Mouse (Mus musculus) testis, postnatal 10 days (tissue): ENCODE results near the gene Esrrg.

Experiments used
- DNase-seq: peaks from one replicate; pipeline ENCODE4 v3.0.0; 2021; ENCODE audit warnings: low spot score

The Esrrg gene

GRCm38 (mm10) chr1:187990161-187990560, 381.6 kb downstream of the Esrrg start:
- DNase-seq = no peak

DNA sequence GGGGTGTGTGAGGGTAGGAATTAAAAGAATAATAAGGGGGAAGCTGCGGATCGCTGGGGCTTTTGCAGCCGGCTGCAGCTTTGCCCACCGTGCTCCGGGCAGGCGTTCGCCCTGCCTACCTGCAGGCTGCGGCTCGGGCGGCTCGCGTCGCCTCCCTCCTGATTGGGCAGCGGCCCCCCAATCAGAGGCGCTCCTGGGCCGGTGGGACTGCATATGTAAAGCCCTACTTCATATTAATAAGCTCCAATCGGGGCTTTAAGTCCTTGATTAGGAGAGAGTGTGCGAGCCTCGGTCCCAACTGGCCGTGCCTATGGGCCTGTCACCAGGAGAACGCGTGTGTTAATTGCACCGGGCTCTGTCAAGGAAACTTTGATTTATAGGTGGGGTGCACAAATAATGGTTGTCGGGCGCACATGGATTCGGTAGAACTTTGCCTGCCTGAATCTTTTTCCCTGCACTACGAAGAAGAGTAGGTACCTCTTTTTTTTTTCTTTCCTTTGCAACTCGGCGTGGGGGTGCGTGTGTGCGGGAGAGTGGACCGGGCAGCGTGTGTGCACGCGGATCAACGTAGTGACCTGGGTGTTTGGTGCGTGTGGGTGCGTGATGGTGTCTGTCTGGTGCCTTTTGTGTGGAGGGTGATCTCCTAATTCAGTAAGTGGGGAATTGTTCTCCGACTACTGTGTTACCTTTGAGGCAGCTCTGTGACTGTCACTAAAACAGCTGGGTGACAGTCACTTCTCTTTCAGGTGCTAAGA, 389.2 kb downstream of the Esrrg start:
- peak; percentile 48 for DNase-seq

- no peak for DNase-seq
These were observed 390.5 kb downstream of the Esrrg start for GRCm38 (mm10) chr1:187999121-187999520.

DNA sequence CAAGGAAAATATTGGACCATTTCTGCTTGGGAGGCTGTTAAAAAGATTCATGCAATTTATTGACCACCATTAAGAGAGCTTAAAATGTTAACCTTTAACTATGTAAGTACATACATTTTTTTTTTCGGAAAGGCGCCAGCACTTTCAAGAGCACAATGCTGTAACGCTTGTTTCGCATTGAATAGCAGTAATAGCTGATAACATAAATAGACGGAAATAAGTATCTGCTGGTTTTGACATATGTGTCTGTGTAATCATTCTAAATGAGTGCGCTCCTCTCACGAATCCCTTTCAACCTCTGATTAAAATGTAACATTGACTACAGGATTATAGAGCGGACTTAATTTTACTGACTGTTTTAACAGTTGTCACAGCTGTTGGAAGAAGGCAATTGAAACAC, 391.6 kb downstream of the Esrrg start:
- DNase-seq = no peak

DNA sequence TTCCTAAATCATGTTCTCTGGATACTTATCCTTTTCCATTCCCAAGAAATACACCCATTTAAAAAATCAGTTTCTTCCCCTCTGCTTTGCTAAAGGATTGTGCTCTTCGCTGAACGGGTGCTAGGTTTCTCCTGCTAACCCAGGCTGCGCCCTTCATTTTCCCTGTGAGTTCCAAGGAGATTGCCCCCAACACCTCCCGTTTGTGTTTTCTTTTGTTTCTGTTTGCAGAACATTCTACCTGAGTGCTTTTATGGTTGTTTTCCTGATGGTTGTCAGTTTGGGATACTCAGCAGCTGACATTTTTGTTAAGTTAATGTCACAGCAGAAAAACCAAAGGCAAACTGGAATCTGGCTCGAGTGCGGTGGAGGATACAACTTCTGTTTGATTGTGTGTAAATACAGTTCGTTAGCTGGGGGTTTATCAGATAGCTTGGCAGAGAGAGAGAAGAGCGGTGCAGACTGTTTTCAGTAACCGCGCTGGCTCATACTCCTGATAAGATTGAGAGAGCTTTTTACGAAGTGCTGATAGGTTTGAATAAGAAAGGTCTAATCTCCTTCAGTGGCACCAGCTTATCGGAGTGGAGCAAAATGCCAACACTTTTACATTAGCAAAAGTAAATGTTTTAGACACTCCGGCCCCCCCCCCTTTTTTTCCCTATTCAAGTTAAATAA, 398.4 kb downstream of the Esrrg start:
- no peak for DNase-seq

- no peak for DNase-seq
These were observed 399.9 kb downstream of the Esrrg start for GRCm38 (mm10) chr1:188008476-188008875.

DNA sequence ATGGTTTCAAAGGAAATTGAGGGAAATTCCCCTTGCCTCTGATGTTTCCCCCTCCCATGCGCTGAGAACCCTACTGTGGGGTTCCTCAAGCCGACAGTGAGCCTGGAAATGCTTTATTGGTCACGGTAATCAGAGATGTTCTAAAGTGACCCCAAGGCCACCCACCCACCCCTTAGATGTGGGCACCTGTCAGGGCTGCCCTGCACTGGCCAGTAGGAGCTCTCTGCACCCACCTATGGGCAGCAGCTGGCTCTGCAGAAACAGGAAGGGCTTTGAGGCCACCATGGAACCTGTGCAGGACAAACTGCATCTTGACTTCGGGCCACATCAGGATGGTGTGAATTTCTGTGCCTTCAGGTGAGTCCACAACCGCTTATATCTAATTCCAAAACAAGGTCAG, 401.3 kb downstream of the Esrrg start:
- no peak for DNase-seq

DNA sequence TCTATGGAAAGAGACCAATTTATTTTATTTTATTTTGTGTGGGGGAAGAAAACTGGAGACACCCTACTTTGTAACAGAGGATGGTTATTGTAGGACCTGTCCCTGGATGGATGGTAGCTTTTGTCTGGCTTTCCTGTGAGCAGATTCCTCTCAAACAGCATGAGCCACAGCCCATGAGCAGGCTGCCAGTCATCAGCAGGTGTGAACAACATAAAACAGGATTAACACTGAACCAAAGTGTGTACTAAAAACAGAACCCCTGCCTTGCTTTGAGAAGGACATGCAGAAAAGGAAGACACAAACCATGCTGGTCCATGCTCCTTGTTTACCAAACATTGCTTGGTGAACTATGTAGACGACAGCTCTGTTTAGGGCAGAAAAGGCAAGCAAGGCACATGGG, 402.3 kb downstream of the Esrrg start:
- no peak for DNase-seq

- no peak for DNase-seq
These were observed 405.8 kb downstream of the Esrrg start for GRCm38 (mm10) chr1:188014411-188014810.

- no peak for DNase-seq
These were observed 409.6 kb downstream of the Esrrg start for GRCm38 (mm10) chr1:188017956-188018862.

DNA sequence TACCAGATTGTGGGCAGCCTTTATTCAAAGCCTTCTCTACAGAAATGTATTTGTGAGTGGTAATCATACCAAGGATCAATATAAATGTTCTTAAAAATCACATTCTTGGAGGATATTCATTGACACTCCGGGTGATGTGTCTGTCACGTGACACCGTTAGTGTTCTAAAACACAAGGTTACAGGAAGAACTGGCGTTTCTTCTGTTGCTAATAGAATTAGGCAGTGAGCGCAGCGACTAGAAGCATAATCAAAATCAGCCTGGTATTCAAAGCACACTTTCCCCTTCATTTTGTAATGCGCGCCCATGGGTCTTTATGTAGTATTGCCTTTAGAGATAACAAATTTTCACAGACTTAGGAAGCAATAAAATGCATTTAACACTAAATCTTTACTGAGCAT, 420.6 kb downstream of the Esrrg start:
- DNase-seq = no peak

GRCm38 (mm10) chr1:188030116-188030515, 421.5 kb downstream of the Esrrg start:
- no peak for DNase-seq

DNA sequence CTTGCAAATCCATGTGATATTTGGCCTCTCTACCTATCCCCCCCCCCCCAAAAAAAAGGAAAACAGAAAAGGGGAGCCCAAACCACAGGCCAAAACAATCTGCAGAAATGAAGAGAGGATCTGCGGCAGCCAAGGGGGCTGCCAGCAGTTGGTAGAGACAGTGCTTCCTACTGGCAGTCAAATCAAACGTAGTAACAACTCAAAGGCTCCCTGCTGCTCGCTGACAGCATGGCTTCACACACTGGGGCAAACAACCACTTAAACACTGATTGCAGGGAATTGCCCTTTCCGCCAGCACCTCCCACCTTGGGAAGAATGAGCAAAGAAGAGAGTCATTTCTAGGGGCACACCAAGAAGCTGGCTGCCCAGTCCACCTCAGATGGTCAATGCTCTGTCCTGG, 422.7 kb downstream of the Esrrg start:
- DNase-seq = no peak

DNA sequence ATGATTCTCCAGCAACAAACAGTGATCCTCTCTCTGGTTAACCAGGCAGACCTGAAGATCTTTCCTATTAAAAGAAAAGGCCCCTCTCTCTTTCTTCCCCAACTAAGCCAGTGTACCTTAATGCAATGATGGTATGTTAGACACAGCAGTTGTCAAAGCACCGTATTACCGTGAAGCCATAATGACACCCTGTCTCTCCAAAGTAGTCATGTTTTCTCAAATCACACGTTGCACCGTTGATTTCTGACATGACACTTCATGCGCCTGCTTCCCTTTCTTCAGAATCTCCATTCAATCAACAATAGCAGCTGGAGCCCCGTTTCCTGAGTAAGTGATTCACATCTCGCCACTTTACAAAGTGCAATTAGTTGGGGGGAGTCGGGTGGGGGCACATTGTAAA, 427.4 kb downstream of the Esrrg start:
- no peak for DNase-seq

DNA sequence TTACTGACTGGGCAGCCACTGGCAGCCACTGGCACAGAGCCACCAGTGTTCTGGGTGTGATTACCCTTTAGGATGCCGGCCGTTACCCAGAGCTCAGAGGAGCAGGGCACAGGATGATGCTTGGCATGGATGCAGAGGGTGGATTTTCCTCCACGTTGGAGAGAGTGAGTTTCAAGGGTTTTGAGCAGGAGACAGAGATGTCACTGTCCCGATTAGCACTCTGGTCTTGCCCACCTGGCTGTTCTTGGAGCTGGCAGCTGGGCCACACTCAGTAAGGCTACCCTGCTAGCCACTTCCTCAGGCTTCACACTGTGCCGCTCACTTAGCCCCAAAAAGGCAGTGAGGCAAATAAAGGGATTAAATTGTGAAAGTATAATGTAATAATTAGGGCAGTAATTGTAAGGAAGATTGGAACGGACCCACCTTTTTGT, 438.1 kb downstream of the Esrrg start:
- DNase-seq = no peak

- DNase-seq = no peak
These were observed 438.6 kb downstream of the Esrrg start for GRCm38 (mm10) chr1:188047148-188047547.

- no peak for DNase-seq
These were observed 447.3 kb downstream of the Esrrg start for GRCm38 (mm10) chr1:188055888-188056287.

GRCm38 (mm10) chr1:188057892-188058291, 449.3 kb downstream of the Esrrg start:
- no peak for DNase-seq

DNA sequence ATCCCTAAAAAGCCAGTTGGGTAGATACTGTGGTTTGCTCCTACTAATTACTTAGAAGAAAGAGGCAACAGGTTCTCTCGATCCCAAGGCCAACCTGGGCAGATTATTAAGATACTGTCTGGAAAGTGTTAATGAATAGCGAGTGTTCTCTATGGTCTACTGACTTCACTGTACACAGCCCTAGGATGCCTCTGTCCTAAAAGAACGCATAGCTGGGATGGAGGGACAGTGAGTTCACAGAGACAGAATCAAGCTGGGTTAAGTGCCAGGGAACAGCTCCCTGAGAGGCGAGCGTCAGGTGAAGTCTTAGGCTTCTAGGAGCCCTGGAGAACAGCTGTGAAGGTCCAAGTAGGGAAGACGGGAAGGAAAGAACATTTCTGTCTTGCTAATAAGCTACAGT, 450.4 kb downstream of the Esrrg start:
- DNase-seq = no peak

GRCm38 (mm10) chr1:188060493-188060892, 451.9 kb downstream of the Esrrg start:
- no peak for DNase-seq

- no peak for DNase-seq
These were observed 460.2 kb downstream of the Esrrg start for GRCm38 (mm10) chr1:188068833-188069232.

DNA sequence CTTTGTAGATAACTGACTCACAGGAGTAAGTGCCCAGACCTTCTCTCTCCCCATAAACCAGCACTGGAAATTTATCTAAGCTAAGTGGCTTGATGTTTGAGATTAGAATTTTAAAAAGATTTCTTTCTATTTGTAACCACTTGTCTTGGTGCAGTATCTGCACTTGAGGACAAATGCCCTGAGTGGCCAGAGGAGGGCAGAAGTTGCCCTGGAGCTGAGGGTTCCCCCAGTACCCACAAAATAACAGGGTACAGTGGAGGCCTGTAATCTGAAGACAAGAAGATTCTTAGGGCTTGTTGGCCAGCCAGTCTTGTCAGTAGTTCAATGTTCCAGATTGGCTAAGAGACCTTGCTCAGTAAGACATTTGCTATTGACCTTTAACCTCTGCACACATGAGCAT, 461.3 kb downstream of the Esrrg start:
- no peak for DNase-seq
